Mouse (Mus musculus) cerebellum, adult 8-10 months (tissue): ENCODE measurements around the gene Pde12.
A peak's percentile ranks its signal among the peaks of the same experiment; 100 is the strongest.

Experiments used
- DNase-seq: peaks from one replicate; pipeline ENCODE4 v3.0.0; 2022

Gene Pde12

DNA sequence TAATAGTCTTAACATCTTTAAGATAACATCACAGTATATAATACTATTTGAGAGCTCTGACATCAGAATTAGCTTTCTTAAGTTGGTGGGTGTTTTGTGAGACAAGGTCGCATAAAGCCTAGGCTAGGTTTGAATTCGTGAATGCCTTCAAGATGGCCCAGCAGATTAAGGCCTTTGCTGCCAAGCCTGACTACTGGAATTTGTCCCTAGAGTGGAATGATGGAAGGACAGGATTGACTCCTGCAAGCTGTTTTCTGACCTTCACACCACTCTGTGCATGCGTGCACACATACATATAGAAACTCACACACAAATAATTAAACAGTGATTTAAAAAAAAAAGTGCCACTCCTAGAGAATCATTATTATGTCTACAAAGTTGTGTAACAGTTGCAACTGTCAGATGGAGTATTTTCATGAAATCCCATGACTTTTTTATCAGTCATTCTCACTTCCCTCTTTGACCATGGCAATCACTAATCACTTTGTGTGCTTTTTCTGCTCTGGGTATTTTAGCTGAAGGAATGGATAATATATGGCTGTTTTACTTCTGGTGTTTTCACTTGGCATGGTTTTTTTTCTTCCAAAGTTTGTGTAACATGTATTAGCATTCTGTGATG is 26.6 kb downstream of the Pde12 start:
- no peak for DNase-seq

- peak; percentile 14 for DNase-seq
Measured at GRCm38 (mm10) chr14:26639961-26640360, 29.7 kb downstream of the Pde12 start.

DNA sequence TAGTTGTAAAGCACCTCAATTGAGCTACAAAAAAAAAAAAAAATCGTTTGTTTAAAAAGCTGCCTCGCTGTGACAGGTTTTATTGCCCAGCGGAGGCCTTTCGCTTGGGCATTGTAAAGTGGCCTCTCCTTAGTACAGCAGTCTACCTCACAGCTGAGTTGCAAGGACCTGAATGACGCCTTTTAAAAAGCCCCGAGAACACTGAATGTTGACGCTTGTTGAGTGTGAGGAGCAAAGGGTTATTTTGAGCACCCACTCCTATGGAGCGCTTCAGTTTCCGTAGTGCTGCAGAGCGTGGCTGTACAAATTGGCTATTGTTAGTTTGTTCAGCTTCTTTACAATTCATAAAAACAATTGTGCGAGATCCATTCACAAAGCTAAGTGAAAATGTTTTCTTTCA is 30.4 kb downstream of the Pde12 start:
- no peak for DNase-seq

DNA sequence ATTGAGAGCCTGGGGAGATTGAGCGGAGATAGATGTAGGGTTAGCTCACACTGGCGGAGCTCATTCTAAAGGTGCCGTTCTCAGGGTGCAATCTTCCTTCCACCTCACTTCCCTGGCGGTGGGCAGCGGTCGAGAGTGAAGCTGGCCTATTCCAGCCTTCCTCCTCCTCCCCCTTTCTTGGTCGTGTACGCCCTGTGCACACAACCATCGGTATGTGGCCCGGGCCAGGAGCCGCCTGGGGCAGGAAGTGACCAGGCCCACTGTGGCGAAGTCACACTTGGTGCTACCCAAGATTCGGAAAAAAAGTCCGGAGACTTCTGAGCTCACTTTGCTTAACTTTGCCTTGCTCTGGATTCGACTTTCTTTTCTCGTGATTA is 31.0 kb downstream of the Pde12 start:
- DNase-seq: no peak

- peak; percentile 96 for DNase-seq
Measured at GRCm38 (mm10) chr14:26637851-26638707, 31.6 kb downstream of the Pde12 start, which contains the start of gene Arf4. Gene Arf4, plus strand, starts transcription at chr14:26638074.

GRCm38 (mm10) chr14:26637025-26637850 is 32.4 kb downstream of the Pde12 start:
- DNase-seq: peak; percentile 52

GRCm38 (mm10) chr14:26626605-26627140 is 43.0 kb downstream of the Pde12 start:
- DNase-seq: no peak

DNA sequence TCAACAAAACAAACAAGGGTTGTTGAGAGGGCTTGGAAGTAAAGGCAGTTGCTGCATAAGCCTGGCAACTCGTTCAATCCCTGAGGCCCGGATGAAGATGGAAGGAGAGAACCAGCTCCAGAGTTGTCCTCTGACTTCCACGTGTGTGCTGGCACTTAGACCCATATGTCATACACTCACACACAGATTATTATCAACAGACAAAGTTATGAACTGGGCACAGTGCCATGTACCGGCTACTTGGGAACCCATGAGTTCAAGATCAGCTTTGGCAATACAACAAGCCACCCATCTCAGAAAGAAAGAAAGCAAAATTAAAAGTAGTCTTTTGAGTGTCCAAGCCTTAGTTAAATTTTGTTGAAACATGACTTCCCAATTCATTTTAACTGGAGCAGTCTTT is 44.4 kb downstream of the Pde12 start:
- no peak for DNase-seq

DNA sequence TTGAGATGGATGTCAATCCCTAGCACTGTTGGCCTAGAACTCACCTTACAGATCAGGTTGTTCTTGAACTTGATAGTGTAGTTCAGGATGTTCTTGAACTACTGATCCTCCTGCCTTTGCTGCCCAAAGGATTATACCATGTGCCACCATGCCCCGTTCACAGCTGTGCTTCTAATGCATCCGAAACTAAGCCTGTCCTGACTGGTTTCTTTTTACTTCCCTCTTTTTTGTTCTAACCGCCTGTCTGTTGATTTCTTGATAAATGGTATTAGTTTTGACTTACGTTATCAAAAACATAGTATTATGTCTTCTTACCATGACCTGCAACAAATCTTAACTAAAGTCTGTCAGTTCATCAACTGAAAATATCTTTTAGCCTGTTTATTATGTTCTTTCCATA is 59.0 kb downstream of the Pde12 start:
- DNase-seq: no peak
